Mouse (Mus musculus) CD4-positive, CD25-positive, alpha-beta regulatory T cell, adult 4 months (primary cell): Measurements from ENCODE around the gene Jak1. TPM values are rescaled to one million over a fixed set of nuclear protein-coding genes. Genes with fewer than 3 reads are reported as not detected.

ENCODE experiments used
- ATAC-seq: one replicate; pipeline ENCODE4 v1.8.0; 2017
- polyA plus RNA-seq, 2 experiments: library from polyadenylated mRNA; unstranded; fragments of 100-300 nt; shearing (Covaris generic); gene quantifications; one replicate each; pipeline ENCODE4 v1.2.1; 2017

The Jak1 gene
- polyA plus RNA-seq, 2 experiments from 2014 or later, result 369 to 445 TPM

DNA sequence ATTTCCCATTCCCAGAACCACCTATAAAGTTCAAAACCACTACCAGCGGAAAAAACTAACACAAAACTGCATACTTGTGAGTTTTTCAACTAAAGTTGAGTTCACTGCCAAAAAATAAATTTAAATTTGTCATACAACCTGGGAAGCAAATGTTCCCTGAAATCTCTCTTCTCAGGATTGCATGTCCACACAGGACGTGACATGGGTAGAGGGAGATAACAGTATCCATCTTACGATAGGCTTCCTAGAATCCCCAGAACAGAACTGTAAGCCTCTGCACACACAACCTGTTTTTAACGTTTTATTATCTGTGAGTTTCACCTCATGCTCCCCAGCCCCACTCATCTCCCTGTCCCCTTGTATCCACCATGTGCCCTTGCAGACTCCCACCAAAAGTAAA lies 26.5 kb downstream of the Jak1 start:
- no peak for ATAC-seq

- ATAC-seq, result peak; percentile 15
These were observed 28.3 kb downstream of the Jak1 start for GRCm38 (mm10) chr4:101236797-101237196.

- no peak for ATAC-seq
These were observed 29.1 kb downstream of the Jak1 start for GRCm38 (mm10) chr4:101235964-101236363.

GRCm38 (mm10) chr4:101234753-101235152 lies 30.3 kb downstream of the Jak1 start:
- ATAC-seq, result peak; percentile 10

GRCm38 (mm10) chr4:101234332-101234731 lies 30.8 kb downstream of the Jak1 start:
- no peak for ATAC-seq

DNA sequence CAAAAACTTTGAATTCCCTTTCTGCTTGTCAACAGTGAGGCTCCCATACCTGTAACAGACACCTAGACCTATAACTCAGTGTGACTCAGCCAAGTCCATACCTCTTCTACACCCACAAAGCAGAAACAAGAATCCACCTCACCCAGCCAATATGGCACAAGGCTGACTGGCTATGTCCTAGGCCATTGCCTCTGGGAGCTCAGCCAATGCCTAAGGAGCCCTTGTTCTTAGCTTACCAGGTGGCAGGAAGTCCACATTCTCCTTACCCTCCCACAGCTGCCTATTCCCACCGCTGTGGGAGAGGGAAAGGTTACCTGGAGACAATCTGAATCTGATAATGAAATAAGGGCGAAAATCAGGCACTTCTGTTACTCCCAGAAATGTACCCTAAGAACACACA lies 34.5 kb downstream of the Jak1 start:
- ATAC-seq, result no peak

GRCm38 (mm10) chr4:101227398-101227797 lies 37.7 kb downstream of the Jak1 start:
- no peak for ATAC-seq

- no peak for ATAC-seq
These were observed 39.1 kb downstream of the Jak1 start for GRCm38 (mm10) chr4:101225984-101226383.

DNA sequence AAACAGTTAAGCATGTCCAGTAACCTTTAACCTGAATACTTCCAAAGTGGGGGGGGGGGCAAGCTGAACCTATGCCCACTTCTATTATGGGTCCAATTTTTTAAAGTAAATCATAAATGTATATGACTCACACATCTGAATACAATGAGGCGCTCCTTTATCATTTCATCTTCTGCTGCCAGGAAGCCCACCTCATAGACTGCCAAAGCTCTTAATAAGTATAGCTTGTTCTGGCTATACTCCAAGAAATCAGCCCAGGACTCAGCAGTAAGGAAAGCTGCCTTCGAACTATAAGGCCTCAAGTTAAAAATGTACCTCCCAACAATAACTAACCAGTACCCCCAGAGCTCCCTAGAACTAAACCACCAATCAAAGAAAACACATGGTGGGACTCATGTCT lies 44.1 kb downstream of the Jak1 start:
- ATAC-seq, result no peak

GRCm38 (mm10) chr4:101219839-101220238 lies 45.2 kb downstream of the Jak1 start:
- ATAC-seq, result no peak

- ATAC-seq, result peak; percentile 53
These were observed 48.0 kb downstream of the Jak1 start for GRCm38 (mm10) chr4:101217026-101217540.

- ATAC-seq, result no peak
These were observed 48.8 kb downstream of the Jak1 start for GRCm38 (mm10) chr4:101216286-101216685.

- ATAC-seq, result peak; percentile 78
These were observed 51.6 kb downstream of the Jak1 start for GRCm38 (mm10) chr4:101213477-101213876.

GRCm38 (mm10) chr4:101207492-101207891 lies 57.6 kb downstream of the Jak1 start:
- ATAC-seq, result peak; percentile 27

- ATAC-seq, result no peak
These were observed 61.6 kb downstream of the Jak1 start for GRCm38 (mm10) chr4:101203518-101203917.

- peak; percentile 18 for ATAC-seq
These were observed 62.5 kb downstream of the Jak1 start for GRCm38 (mm10) chr4:101202626-101203025.

- ATAC-seq, result peak; percentile 76
These were observed 65.5 kb downstream of the Jak1 start for GRCm38 (mm10) chr4:101199433-101200081.

GRCm38 (mm10) chr4:101198333-101198732 lies 66.7 kb downstream of the Jak1 start:
- ATAC-seq, result no peak

GRCm38 (mm10) chr4:101197421-101198170 lies 67.5 kb downstream of the Jak1 start:
- ATAC-seq, result no peak

- ATAC-seq, result peak; percentile 17
These were observed 68.7 kb downstream of the Jak1 start for GRCm38 (mm10) chr4:101196407-101196806.

DNA sequence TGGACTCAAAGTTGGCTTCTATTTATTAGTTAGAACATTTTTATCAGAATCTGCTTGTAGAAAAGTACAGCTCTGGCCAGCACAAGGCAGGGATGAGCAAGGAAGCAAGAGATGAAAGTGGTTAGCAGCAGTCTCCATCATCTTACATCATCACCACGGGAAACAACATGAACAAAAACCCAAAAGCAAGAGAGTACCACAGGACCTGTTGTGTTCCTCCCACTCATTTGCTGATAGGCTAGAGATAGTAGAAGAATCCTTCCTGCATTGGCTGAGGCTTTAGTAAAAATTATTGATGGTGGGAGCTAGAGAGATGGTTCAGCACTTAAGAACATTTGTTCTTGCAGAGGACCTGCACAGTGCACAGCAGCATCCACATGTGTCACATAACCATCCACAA lies 70.9 kb downstream of the Jak1 start:
- ATAC-seq, result peak; percentile 68

DNA sequence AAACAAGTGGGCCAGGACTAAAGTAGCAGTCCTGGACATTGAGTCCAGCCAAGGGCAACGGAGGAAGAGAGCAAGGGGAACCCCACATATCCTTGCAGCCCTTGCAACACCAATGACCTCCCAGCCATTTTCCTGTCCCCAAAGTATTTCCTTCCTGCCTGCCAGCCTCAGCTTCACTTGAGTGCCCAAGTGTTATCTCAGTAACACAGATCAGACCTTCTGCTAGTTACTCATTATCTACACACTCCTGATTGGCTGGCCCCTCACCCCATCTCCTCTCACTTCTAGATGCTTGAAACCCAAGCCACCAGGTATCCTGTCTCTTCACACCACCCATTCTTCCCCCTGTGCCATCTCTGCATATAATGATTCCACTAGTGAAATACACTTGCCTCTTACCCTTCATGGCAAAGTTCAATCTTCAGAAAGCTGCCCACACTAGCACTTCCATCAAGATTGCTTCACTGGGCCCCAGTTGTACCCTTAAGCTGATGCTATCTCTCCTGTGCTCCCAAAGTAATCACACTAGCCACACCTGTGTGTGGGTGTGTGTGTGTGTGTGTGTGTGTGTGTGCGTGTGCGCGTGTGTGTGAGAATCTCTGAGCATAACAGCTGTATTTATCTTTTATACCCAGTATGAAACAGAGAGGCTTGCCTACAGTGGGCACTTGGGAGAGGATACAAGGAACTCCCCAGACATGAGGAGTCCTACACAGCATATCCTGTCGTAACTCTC lies 72.7 kb downstream of the Jak1 start:
- ATAC-seq, result peak; percentile 44

- ATAC-seq, result peak; percentile 78
These were observed 77.7 kb downstream of the Jak1 start for GRCm38 (mm10) chr4:101187381-101187780.
